Mouse (Mus musculus): ENCODE measurements around the gene Ppp6r3. TPM values are rescaled to one million over a fixed set of nuclear protein-coding genes. Genes with fewer than 3 reads are reported as not detected.
"Not testable (repeated sequence)": the region's sequence is repeated elsewhere in the genome, so short reads cannot be mapped to it uniquely, and the experiment has no call there.

The Ppp6r3 gene
- total RNA-seq, 2 experiments from 2014 or later = 79.6 to 91.7 TPM

DNA sequence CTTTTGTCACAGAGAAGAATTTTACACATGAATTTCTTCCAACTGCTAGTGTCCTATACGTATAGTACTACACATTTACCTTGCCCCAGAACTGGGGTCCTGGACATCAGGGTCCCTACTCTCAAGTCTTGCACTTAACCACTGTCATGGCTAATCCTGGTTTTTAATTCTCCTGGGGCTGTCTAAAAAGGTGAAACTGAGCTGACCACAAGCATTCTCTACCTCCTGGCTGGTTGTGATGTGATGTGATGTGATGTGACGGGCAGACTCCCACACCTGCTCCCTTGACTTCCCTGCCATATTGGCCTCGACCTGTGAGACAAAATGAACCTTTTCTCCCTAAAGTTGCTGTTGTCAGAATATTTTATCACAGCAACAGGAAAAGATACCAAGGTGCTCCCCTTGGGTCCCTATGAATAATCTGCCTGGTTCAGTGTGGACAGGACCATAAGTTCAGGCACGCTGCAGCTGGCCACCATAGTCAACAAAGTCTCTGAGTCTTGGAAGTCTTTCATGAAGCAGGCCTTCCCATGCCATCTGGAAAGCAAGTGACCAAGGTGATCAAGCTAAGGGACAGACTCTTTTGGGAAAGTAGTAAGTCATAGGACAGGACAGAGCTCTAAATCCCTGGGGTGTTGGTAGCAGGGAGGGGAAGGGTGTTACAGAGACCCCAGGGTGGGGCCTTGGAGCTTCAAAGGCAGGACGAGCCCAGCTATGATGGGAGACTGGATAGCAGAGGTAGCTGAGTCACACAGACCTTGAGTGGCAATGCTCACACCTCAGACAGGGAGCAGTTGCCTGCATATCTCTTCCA, 1.1 kb upstream of the Ppp6r3 start:
- no peak for DNase-seq (ENCODE audit: extremely low spot score in 1 of 2, low spot score in 1 of 2)

DNA sequence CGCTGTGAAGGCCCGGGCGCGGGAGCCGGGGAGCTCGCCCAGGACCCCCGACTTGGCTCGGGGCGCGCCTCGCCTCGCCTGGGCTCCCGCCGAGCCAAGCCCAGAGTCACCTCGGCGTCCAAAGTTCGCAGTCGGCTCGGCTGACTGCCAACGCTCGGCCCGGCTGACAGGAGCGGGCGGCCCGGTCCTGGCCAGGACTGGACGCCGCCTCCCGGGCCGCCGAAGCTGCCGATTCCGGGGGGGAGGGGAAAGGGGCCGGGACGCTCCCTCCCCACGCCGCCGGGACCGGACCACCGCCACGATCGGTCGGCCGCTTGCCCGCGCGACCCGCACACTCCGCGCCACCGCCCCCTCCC, 295 bp downstream of the Ppp6r3 start:
- DNase-seq (ENCODE audit: extremely low spot score in 1 of 2, low spot score in 1 of 2) = peak in 1 of 2 experiments; percentile 57

DNA sequence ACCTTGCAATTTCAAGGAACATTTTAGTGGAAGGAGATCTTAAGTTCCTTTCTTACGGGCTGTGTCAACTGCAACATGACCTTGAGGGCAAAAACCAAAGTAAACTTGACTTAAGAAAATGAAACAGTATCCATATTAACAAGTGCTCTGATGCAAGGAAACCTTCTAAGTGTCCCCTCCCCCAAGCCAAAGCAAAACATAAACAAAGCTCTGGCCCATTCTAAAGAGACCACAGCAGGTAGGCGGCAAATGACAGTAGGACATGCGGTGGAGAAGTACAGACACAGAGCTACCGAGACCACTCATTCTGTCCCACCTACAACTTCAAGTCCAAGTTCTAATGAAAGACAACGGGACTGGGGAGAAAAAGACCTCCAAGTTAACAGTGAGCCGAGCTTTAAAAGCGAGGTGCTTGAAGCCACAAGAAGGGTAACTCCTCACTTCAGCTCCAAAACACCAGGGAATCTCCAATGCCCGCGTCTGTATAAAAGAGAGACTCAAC, 905 bp downstream of the Ppp6r3 start:
- DNase-seq (ENCODE audit: extremely low spot score in 1 of 2, low spot score in 1 of 2) = no peak

DNA sequence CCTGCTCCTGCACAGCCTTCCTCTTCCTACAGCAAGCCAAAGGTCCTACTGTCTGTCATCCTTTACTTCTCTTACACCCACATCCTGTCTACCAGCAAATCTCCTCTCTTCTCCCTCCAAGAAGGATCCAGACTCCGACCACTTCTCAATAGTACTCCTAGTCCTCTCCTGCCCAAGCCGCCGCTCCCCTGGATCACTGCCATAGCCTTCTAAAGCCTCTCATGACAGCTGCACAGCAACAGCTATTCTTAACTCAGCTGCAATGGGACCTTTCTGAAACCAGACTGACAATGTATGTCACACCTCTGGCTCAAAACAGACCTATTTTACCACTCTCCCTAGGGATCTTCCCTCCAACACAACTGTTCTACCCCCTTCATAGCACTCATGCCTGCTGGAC, 11.2 kb downstream of the Ppp6r3 start:
- DNase-seq (ENCODE audit: extremely low spot score in 1 of 2, low spot score in 1 of 2) = no peak

DNA sequence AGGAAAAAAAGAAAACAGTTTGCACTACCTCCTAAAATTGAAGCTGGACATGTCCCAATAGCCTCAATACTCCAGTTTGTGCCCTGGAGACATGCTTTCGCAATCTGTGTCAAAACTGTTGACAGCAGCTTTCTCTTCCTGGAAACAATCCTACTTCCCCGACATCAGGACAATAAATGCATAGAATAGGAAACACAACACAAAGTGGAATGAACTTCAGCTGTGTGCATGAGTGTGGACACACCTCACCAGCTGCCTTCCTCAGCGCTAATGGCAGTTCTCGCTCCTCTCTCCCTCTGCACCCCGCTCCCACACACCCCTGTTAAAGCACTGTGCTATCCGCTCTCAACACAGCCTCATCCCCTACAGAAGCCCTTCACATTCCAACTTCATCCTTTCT, 12.8 kb downstream of the Ppp6r3 start:
- DNase-seq (ENCODE audit: extremely low spot score in 1 of 2, low spot score in 1 of 2) = no peak

DNA sequence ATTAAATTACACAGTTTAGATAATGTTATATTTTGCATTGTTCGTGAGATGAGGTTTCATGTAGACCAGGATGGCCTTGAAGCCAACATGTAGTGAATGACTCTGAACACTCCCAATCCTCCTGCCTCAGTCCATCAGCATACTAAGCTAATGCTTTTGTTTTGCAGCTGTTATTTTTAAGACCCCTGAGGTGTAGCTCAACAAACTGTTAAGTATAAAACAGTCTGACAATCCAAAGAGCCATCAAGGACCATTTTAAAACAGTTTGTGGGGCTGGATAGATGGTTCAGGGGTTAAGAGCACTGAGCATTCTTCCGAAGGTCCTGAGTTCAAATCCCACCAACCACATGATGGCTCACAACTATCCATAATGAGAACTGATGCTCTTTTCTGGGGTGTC, 13.3 kb downstream of the Ppp6r3 start:
- DNase-seq (ENCODE audit: extremely low spot score in 1 of 2, low spot score in 1 of 2) = no peak

DNA sequence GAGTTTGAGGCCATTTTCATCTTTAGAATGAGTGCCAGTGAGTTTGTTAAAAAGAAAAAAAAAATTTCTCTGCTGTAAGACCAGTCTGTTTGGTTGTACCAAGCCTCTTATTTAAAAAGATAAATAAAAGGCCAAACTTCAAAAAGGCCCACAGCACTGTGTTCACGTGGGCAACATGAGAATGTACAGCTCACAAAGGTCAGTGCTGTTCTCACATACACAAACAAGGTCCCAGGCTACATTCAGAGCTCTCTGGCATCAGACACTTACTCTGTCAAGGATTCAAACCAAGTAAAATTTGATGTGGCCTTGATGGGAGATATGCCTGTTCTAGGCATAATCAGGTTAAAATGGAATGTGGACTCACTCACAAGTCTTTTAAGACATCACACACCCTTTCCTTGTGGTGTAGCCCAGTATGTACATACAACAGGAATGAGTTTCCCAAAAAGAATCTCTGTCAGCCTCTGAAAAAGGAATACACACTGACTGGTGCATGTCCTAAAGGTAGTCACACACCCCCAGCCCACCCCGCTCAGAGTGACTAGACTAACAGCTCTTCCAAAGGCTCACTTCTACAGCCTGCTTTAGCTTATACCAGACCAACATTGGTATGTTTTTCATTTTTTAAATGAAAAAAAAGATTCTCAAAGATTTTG, 19.3 kb downstream of the Ppp6r3 start:
- no peak for DNase-seq (ENCODE audit: extremely low spot score in 1 of 2, low spot score in 1 of 2)

DNA sequence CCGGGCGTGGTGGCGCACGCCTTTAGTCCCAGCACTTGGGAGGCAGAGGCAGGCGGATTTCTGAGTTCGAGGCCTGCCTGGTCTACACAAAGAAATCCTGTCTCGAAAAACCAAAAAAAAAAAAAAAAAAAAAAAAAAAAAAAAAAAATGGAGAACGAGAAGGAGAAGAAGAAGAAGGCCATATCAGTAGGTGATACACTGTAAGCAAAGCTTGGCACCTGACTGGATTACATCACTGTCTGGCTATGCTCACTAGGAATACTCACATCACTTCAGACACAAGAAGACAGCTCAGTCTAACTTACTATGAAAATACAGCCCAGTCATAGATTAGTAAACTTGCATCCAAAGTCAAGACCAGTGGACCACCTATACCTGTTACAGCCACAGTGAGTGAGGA, 20.8 kb downstream of the Ppp6r3 start:
- DNase-seq (ENCODE audit: extremely low spot score in 1 of 2, low spot score in 1 of 2) = no peak

DNA sequence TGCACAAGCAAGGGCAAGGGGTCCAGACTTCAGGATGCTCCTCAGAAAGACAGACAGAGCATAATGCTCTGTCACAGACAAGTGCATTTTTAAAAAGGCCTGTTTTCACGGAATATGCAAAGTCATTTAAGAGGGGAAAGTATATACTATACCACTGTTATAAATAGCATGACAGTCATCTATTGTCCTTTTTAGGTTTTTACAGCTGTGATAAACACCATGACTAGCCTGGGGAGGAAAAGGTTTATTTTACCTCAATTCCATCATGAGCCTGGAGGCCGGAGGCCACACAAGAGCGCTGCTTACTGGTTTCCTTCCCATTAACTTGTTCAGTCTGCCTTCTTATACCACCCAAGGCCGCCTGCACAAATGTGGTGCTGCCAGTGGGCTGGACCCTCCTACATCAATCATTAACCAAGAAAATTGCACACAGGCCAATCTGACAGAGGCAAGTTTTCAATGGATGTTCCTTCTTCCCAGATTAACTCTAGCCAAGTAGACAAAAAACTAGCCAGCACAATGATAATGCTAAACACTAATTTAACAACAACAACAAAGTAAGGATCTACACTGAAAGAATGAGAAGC, 23.9 kb downstream of the Ppp6r3 start:
- no peak for DNase-seq (ENCODE audit: extremely low spot score in 1 of 2, low spot score in 1 of 2)

DNA sequence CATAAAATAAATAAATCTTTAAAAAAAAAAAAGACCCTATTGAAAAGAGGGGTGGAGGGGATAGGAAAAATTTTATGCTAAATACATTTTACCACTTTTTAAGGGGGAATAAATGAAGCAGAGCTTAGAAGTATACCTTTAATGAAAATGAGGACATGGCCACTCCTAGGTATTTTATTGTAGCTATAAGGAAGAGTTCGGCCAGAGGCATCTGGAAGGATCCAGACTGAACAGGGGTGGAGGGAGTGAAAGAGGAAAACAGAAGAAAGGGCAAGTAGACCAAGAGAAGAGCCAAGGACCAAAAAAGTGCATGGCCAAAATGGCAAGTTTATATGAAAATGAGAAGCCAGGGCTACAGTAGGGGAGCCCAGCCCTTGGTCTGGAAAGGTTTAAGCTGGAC, 25.4 kb downstream of the Ppp6r3 start:
- DNase-seq (ENCODE audit: extremely low spot score in 1 of 2, low spot score in 1 of 2) = no peak

DNA sequence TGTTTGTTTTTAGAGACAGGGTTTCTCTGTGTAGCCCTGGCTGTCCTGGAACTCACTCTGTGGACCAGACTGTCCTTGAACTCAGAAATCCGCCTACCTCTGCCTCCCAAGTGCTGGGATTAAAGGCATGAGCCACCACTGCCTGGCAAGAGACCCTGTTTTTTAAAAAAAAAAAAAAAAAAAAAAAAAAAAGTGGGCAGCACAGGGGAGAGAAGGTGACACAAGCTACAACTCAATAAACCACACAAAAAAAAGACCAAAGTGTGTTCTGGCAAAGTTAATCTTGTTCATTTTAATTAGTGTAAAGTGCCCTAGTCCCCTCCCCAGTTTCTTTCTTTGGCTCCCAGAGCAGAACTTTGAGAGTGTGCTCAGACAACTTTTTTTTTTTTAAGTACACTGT, 26.3 kb downstream of the Ppp6r3 start:
- no peak for DNase-seq (ENCODE audit: extremely low spot score in 1 of 2, low spot score in 1 of 2)

DNA sequence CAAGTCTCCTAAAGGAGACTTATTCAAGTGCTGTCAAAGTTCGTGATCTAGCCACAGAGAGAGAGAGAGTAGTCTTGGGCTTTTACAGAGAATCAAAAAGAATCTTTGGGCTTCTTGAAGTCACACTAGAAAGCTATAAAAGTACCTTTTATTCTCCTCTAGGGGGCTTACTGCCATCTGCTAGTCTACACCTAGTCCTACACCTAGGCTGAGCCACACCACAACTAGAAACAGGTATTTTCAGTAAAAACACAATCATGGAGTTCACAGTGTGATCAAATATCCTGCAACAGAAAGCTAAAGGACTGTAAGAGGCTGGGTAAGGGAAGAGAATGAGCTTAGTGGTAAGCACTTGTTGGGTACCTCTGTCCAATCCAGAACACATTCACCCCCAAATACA, 27.2 kb downstream of the Ppp6r3 start:
- DNase-seq (ENCODE audit: extremely low spot score in 1 of 2, low spot score in 1 of 2) = no peak

DNA sequence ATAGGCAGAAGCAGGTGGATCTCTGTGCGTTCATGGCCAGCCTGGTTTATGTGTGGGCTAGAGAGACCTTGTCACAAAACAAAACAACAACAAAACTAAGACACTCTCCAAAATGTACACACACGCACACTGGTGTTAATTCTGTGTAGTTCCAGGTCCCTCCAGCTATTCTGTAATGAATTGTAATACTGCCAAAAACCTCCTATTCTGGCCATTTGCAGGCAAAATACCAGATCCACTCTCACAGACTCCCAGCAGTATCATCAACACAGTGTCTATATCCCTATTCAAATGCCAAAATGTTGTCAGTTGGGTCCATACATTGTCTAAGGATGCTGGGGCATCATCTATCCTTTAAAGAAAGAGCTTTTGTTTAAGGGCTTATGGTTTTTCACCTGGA, 30.6 kb downstream of the Ppp6r3 start:
- no peak for DNase-seq (ENCODE audit: extremely low spot score in 1 of 2, low spot score in 1 of 2)

DNA sequence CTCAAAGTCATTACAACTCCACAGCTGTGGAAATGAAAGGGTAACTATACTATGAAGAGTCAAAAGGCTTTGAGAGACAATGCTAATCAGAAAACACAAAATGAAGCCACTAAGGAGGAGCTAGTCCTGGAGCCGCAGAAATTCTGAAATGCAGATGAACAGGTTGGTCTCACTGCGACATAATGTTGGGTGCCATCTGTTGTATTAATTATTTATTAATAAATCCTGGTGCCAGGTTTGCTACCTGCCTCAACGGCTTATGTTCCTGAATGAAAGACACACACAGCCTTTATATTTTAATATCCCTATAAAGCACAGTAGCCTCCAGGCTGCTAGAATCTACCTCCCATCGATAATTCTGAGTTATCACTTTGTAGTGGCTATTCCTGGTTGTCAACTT, 33.0 kb downstream of the Ppp6r3 start:
- DNase-seq (ENCODE audit: extremely low spot score in 1 of 2, low spot score in 1 of 2) = no peak

DNA sequence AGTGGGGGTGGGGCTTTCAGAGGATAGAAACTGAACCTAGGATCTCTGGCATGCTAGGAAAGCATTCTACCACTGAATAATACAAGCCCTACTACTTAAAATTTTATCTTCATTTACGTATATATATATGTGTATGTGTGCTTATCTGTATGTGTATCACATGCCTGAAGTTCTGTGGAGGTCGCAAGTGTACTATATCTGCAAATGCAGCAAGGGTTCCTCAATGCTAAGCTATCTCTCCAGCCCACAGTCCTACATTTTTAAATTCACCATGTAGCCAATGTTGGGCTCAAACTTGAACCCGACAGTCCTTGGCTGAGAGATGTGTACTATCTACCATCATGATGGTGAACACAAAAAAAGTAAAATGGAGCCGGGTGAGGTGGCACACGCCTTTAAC, 34.6 kb downstream of the Ppp6r3 start:
- DNase-seq (ENCODE audit: extremely low spot score in 1 of 2, low spot score in 1 of 2) = no peak

DNA sequence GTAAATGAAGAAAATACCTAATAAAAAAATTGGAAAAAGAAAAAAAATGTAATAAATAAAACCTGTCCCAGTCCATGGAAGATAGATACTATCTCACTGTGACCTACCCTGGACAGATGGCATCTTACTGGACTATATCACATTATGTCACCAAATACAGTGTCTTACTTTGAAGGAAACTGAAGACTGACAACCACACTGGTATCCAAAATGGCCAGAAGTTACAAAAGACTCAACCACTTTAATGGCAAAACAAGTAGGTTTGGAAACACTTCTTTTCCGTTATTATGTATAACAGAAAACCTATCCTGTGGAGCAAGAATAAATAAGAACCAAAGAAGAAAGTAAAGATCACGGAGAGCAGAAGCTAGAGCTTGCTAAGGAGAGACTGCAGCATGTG, 35.3 kb downstream of the Ppp6r3 start:
- no peak for DNase-seq (ENCODE audit: extremely low spot score in 1 of 2, low spot score in 1 of 2)

DNA sequence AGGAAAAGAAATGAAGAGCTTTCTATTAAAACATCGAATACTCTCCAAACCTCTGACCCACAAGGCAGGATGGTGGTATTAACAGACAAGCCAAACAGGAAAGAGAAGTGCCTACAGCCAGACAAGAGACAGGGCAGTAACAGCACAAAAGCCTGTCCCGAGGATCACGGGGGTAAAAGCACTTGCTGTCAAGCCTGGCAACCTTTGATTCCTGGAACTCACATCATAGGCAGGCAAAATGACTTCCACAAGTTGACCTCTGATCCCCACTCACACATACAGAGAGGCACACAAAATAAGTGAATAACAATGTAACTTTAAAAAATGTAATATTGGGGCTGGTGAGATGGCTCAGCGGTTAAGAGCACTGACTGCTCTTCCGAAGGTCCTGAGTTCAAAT, 36.1 kb downstream of the Ppp6r3 start:
- no peak for DNase-seq (ENCODE audit: extremely low spot score in 1 of 2, low spot score in 1 of 2)

DNA sequence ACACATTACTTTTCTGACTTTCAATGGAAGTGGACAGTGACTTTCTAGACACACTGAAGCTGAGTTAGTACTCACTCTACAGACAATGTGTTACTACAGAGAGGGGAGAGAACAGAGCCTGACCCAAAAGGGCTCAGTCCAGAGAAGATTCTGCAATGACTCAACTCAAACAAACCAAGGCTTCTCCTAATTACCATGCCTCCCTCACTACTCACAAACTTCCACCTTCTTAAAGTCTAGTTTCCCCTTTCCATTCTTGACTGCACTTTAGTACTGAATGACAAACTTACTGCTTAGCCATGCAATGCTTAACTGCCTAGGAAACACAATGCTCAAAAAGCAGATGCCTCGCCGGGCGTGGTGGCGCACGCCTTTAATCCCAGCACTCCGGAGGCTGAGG, 37.9 kb downstream of the Ppp6r3 start:
- DNase-seq (ENCODE audit: extremely low spot score in 1 of 2, low spot score in 1 of 2) = no peak

DNA sequence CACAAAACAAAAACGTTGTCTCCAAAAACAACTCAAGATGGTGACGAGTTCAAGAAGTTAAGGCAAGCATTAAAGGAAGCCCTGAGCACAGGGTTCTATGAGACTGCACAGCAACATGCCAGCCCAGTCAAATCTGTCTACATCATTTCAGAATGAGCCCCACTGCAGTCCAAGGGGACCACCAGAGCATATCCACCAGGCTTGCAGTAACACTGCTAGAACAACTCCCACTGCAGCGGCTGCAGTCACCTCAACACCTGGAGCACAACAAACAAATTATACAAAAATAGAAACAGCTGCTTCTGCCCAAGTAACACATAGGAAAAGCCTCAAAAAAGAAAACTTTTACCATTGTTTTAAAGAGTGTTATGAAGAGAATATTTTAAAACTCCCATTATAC, 40.6 kb downstream of the Ppp6r3 start:
- DNase-seq (ENCODE audit: extremely low spot score in 1 of 2, low spot score in 1 of 2) = no peak

DNA sequence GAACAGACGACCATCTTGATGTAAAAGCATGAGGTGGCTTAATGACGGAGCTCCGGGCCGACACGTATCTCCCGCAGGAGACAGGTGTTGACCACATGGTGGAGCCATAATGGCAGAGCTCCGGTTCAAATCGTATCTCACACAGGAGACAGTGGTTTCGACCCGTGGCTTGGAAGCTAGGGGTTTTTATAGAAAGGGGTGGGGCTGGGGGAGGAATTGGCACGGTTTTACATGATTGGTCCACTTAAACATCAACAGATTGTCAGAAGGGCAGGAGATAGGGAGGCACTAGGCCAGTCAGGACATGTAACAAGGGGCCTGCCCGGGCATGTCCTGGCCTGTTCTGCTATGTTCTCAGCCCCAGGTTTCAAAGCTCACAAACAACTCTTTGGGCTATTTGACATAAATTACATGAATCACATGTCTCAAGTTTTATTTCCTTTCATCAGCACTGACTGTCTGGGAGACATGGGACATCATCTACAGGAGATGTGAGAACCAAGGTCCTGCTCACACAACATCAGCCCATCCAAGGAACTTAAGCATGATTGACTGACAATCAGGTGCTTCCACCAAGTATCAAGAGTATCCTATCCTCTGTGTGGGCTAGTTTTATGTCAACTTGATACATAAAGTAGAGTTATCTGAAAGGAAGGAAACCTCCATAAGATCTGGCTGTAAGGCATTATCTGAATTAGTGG, 42.1 kb downstream of the Ppp6r3 start:
- DNase-seq (ENCODE audit: extremely low spot score in 1 of 2, low spot score in 1 of 2) = not testable (repeated sequence)

DNA sequence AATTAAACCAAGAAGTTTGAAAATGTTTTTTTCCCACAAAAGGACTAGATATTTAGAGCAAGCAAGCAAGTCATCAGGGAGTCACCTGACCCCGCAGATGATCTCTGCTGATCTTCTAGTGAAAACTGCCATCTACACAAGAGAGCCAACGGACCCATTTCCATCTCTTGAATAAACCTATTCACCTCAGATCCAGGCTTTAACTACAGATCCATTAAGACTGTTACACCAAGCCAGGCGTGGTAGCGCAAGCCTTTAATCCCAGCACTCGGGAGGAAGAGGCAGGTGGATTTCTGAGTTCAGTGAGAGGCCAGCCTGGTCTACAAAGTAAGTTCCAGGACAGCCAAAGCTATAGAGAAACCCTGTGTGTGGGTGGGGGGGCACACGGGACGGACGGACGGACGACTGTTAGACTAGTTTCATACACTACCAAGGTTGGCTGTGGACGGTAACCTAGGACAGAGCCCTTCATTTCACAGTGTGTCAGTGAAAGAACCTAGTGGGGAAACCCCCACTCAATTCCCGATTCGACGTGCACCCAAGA, 42.8 kb downstream of the Ppp6r3 start:
- DNase-seq (ENCODE audit: extremely low spot score in 1 of 2, low spot score in 1 of 2) = no peak
